Mouse (Mus musculus): ENCODE results near the gene Efna5. TPM values are rescaled to one million over a fixed set of nuclear protein-coding genes. Genes with fewer than 3 reads are reported as not detected.

The Efna5 gene
- polyA plus RNA-seq, 1 experiment from 2014 or later, result 11.5 TPM

- Histone ChIP-seq H3K27ac (ENCODE audit: low read length) (no peak overlapping the region), H3K4me1 (replicated peaks; ENCODE audit: control insufficient read depth, insufficient read depth, low read length) (no peaks in the 10 kb centered on the region), H3K9me3 (ENCODE audit: control insufficient read depth, low read length) (no peaks in the 10 kb centered on the region), H3K4me3 (ENCODE audit: low read length) (no peak overlapping the region), H3K4me2 (ENCODE audit: low read depth, low read length) (no peak overlapping the region), H3K36me3 (ENCODE audit: control insufficient read depth, insufficient read depth, low read length) (no peaks in the 10 kb centered on the region), H3K27me3 (ENCODE audit: control insufficient read depth, insufficient read depth, low read depth, low read length) (no peaks in the 10 kb centered on the region), H3K9ac (ENCODE audit: low read length) (no peak overlapping the region)
- ATAC-seq (ENCODE audit: low read depth), result no peak
- WGBS, result 90% methylated on average over 11 of the region's 11 CpGs
Measured at GRCm38 (mm10) chr17:62613232-62613631, 267.9 kb downstream of the Efna5 start.

DNA sequence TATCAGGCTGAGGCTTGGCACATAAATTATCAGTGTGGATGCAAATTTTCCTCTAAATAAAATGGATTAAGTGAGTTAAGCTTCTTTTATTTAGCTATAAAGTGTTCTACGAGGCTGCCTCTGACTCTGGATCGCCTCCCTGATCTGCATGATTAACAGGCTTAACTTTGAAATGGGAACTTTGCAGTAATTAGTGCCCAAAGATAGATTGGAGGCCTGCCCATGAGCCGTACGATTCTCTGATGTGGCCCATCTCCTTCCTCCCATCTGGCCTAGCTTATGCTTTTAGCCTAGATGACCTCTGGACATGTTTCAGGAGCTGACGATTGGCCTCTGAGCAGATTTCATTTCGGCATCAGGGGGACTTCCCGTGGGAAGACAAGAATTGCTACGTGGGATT lies 273.0 kb downstream of the Efna5 start:
- H3K27me3 ChIP-seq (ENCODE audit: control insufficient read depth, insufficient read depth, low read depth, low read length), result no peaks in the 10 kb centered on the region
- no peak overlapping the region for H3K4me3 ChIP-seq (ENCODE audit: low read length)
- ATAC-seq (ENCODE audit: low read depth), result no peak
- no peaks in the 10 kb centered on the region for H3K36me3 ChIP-seq (ENCODE audit: control insufficient read depth, insufficient read depth, low read length)
- H3K9ac ChIP-seq (ENCODE audit: low read length), result no peak overlapping the region
- H3K9me3 ChIP-seq (ENCODE audit: control insufficient read depth, low read length), result no peaks in the 10 kb centered on the region
- WGBS, result 65% methylated on average over 8 of the region's 8 CpGs
- H3K4me1 ChIP-seq (replicated peaks; ENCODE audit: control insufficient read depth, insufficient read depth, low read length), result no peaks in the 10 kb centered on the region
- H3K4me2 ChIP-seq (ENCODE audit: low read depth, low read length), result no peak overlapping the region
- no peak overlapping the region for H3K27ac ChIP-seq (ENCODE audit: low read length)

DNA sequence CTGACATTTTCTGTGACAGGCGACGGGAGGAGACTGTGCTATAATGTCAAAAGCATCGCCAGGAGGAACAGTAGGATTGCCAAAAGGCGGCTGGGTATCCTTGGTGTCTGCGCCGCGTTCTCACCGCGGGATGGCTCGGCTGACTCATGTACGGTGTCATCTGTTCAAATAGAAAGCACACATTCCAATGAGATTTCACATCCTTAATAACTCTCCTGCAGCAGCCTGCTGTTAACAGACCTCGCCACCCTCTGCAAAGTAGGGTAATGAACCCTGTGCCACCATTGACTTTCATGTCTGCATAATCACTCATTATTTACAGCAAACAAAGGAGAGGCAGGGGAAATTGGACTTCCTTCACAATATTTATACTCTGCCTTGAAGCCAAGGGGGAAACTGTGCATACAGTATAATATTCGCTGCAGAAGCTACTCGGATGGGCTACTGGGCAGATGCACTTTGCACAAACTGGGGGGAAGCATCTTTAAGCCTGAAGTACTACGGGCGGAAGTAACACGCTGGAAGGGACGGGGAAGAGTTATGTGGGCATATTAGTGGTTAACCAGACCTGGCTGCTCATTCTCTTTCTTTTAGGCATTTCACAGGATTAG lies 273.7 kb downstream of the Efna5 start:
- Histone ChIP-seq H3K27ac (ENCODE audit: low read length) (no peak overlapping the region), H3K9me3 (ENCODE audit: control insufficient read depth, low read length) (no peaks in the 10 kb centered on the region), H3K4me2 (ENCODE audit: low read depth, low read length) (no peak overlapping the region), H3K9ac (ENCODE audit: low read length) (no peak overlapping the region), H3K4me3 (ENCODE audit: low read length) (no peak overlapping the region), H3K27me3 (ENCODE audit: control insufficient read depth, insufficient read depth, low read depth, low read length) (no peaks in the 10 kb centered on the region), H3K4me1 (replicated peaks; ENCODE audit: control insufficient read depth, insufficient read depth, low read length) (no peaks in the 10 kb centered on the region), H3K36me3 (ENCODE audit: control insufficient read depth, insufficient read depth, low read length) (no peaks in the 10 kb centered on the region)
- no peak for ATAC-seq (ENCODE audit: low read depth)
- WGBS, result 88% methylated on average over 18 of the region's 18 CpGs

DNA sequence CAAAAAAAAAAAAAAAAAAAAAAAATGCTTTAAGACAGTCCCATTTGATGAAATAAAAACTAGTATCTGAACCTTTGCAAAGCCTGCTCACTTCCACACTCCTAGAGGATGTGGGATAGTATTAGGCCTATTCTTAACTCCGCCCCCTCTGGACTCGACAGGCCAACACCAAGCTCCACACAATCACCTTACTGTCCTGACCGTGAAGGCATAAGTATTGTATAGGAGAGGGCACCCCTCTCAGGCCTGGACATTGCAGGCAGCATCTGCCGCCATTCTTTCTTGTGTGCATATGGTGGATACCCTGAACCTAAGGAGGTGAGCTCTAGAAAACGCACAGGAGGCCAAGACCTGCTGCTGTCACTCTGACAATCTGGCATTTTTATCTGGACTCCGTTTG lies 274.4 kb downstream of the Efna5 start:
- Histone ChIP-seq H3K4me3 (ENCODE audit: low read length) (no peak overlapping the region), H3K9me3 (ENCODE audit: control insufficient read depth, low read length) (no peaks in the 10 kb centered on the region), H3K4me2 (ENCODE audit: low read depth, low read length) (no peak overlapping the region), H3K27me3 (ENCODE audit: control insufficient read depth, insufficient read depth, low read depth, low read length) (no peaks in the 10 kb centered on the region), H3K36me3 (ENCODE audit: control insufficient read depth, insufficient read depth, low read length) (no peaks in the 10 kb centered on the region), H3K27ac (ENCODE audit: low read length) (no peak overlapping the region), H3K4me1 (replicated peaks; ENCODE audit: control insufficient read depth, insufficient read depth, low read length) (no peaks in the 10 kb centered on the region), H3K9ac (ENCODE audit: low read length) (no peak overlapping the region)
- no peak for ATAC-seq (ENCODE audit: low read depth)
- WGBS, result 80% methylated on average over 6 of the region's 6 CpGs

DNA sequence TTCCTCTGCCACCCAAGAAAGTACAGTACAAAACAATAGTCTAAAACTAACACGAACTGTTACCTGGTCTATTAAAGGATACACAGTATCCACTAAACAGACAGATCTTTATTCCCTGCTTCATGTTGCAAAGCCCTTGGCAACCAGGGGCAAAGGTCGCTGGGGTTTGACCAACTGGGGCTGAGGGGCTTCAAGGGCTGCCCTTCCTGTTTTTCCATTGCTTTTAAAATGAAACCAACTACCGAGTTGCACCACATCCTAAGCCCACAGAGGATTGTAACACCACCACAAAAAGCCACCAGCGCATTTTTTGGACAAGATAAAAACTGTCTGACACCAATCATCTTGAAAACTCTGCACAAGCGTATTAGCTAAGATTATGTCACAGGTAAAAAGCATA lies 276.8 kb downstream of the Efna5 start:
- H3K36me3 ChIP-seq (ENCODE audit: control insufficient read depth, insufficient read depth, low read length), result no peaks in the 10 kb centered on the region
- WGBS, result 67% methylated on average over 5 of the region's 5 CpGs
- H3K4me2 ChIP-seq (ENCODE audit: low read depth, low read length), result no peak overlapping the region
- no peaks in the 10 kb centered on the region for H3K4me1 ChIP-seq (replicated peaks; ENCODE audit: control insufficient read depth, insufficient read depth, low read length)
- H3K9ac ChIP-seq (ENCODE audit: low read length), result no peak overlapping the region
- H3K27ac ChIP-seq (ENCODE audit: low read length), result no peak overlapping the region
- no peaks in the 10 kb centered on the region for H3K27me3 ChIP-seq (ENCODE audit: control insufficient read depth, insufficient read depth, low read depth, low read length)
- no peak overlapping the region for H3K4me3 ChIP-seq (ENCODE audit: low read length)
- H3K9me3 ChIP-seq (ENCODE audit: control insufficient read depth, low read length), result no peaks in the 10 kb centered on the region
- ATAC-seq (ENCODE audit: low read depth), result no peak

DNA sequence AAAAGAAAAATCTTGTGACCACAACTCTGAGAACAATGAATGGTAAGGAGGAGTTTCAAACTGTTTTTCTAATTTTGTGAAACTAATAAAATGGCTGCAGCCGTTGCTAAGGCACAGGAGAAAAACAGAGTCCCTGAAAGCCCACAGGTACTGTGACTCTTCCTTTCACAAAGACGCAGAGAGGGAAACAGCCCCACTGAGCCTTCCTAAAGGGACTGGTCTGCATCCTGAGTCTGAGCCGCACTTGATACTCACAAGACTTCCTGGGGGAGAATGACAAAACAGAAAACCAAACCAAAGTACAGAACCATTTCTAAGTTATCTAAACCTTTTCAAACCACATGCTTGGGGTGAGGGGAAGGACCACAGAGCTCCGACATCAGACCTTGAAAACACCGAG lies 277.5 kb downstream of the Efna5 start:
- no peaks in the 10 kb centered on the region for H3K36me3 ChIP-seq (ENCODE audit: control insufficient read depth, insufficient read depth, low read length)
- no peak overlapping the region for H3K4me2 ChIP-seq (ENCODE audit: low read depth, low read length)
- H3K4me3 ChIP-seq (ENCODE audit: low read length), result no peak overlapping the region
- H3K27me3 ChIP-seq (ENCODE audit: control insufficient read depth, insufficient read depth, low read depth, low read length), result no peaks in the 10 kb centered on the region
- 67% methylated on average over 5 of the region's 5 CpGs for WGBS
- no peak overlapping the region for H3K9ac ChIP-seq (ENCODE audit: low read length)
- H3K27ac ChIP-seq (ENCODE audit: low read length), result no peak overlapping the region
- no peaks in the 10 kb centered on the region for H3K9me3 ChIP-seq (ENCODE audit: control insufficient read depth, low read length)
- no peaks in the 10 kb centered on the region for H3K4me1 ChIP-seq (replicated peaks; ENCODE audit: control insufficient read depth, insufficient read depth, low read length)
- no peak for ATAC-seq (ENCODE audit: low read depth)

GRCm38 (mm10) chr17:62598716-62599490 lies 282.2 kb downstream of the Efna5 start:
- Histone ChIP-seq H3K4me1 (replicated peaks; ENCODE audit: control insufficient read depth, insufficient read depth, low read length) (no peaks in the 10 kb centered on the region), H3K36me3 (ENCODE audit: control insufficient read depth, insufficient read depth, low read length) (no peaks in the 10 kb centered on the region), H3K4me2 (ENCODE audit: low read depth, low read length) (no peak overlapping the region), H3K9ac (ENCODE audit: low read length) (no peak overlapping the region), H3K9me3 (ENCODE audit: control insufficient read depth, low read length) (no peaks in the 10 kb centered on the region), H3K27me3 (ENCODE audit: control insufficient read depth, insufficient read depth, low read depth, low read length) (no peaks in the 10 kb centered on the region), H3K27ac (ENCODE audit: low read length) (no peak overlapping the region), H3K4me3 (ENCODE audit: low read length) (no peak overlapping the region)
- 58% methylated on average over 9 of the region's 9 CpGs for WGBS
- ATAC-seq (ENCODE audit: low read depth), result no peak

GRCm38 (mm10) chr17:62592436-62593074 lies 288.6 kb downstream of the Efna5 start:
- 75% methylated on average over 5 of the region's 5 CpGs for WGBS
- Histone ChIP-seq H3K27me3 (ENCODE audit: control insufficient read depth, insufficient read depth, low read depth, low read length) (no peaks in the 10 kb centered on the region), H3K27ac (ENCODE audit: low read length) (no peak overlapping the region), H3K4me3 (ENCODE audit: low read length) (no peak overlapping the region), H3K4me2 (ENCODE audit: low read depth, low read length) (no peak overlapping the region), H3K4me1 (replicated peaks; ENCODE audit: control insufficient read depth, insufficient read depth, low read length) (no peaks in the 10 kb centered on the region), H3K9ac (ENCODE audit: low read length) (no peak overlapping the region), H3K9me3 (ENCODE audit: control insufficient read depth, low read length) (peaks cover 2% of the 10 kb centered on the region; the same call in 1 of the 2 replicates), H3K36me3 (ENCODE audit: control insufficient read depth, insufficient read depth, low read length) (no peaks in the 10 kb centered on the region)
- ATAC-seq (ENCODE audit: low read depth), result no peak

DNA sequence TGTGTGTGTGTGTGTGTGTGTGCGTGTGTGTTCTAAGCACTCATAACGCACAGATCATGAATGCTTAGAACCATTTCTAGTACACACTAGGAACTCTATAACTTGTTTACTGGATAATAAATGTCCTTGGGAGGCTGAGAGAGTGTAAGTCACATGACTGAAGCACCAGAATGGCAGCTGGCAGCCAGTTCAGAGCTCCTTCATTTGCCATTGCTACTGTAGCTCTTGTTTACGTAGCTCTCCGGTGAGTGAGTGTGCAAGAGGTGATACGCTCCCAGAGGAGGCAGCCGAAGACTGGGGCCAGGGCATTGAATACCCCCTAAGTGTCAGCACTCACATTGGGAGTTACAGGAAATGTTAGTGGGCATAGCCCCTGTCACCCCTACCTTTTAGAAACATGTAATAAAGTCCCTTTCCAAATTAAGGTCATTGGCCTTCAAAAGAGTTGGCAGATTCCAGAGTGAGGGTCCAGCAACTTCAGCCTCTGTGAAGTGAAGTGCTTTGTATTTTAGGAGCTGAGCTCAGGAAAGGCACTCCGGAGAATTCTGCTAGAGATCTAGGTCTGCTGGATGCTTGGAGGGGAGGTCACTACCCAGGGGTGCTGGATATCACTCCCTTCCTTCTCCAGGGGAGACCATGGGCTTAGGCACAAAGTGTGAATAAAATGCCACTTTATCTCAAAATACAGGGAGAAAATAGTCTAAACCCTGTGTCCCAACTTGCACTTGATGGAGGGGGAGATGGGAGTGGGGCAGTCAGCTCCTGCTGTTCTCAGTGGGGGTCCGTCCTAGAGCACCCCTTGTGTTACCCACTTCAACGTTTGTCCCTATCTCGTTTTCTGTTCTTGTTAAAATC lies 289.3 kb downstream of the Efna5 start:
- H3K9ac ChIP-seq (ENCODE audit: low read length), result no peak overlapping the region
- H3K36me3 ChIP-seq (ENCODE audit: control insufficient read depth, insufficient read depth, low read length), result no peaks in the 10 kb centered on the region
- no peak overlapping the region for H3K4me2 ChIP-seq (ENCODE audit: low read depth, low read length)
- no peak overlapping the region for H3K4me3 ChIP-seq (ENCODE audit: low read length)
- no peak for ATAC-seq (ENCODE audit: low read depth)
- H3K27ac ChIP-seq (ENCODE audit: low read length), result no peak overlapping the region
- WGBS, result 52% methylated on average over 10 of the region's 10 CpGs
- H3K9me3 ChIP-seq (ENCODE audit: control insufficient read depth, low read length), result peaks cover 5% of the 10 kb centered on the region; the same call in 1 of the 2 replicates
- no peaks in the 10 kb centered on the region for H3K27me3 ChIP-seq (ENCODE audit: control insufficient read depth, insufficient read depth, low read depth, low read length)
- H3K4me1 ChIP-seq (replicated peaks; ENCODE audit: control insufficient read depth, insufficient read depth, low read length), result no peaks in the 10 kb centered on the region
